Mouse (Mus musculus) kidney, postnatal 36 days (tissue): ENCODE results near the gene Sco2.
A peak's percentile ranks its signal among the peaks of the same experiment; 100 is the strongest.

Experiments used
- DNase-seq, 2 experiments: peaks; one replicate each; pipeline ENCODE4 v3.0.0; 2021 to 2022; ENCODE audit warnings: mixed read lengths in 2 of 2

Gene Sco2

GRCm38 (mm10) chr15:89373027-89373761, 452 bp downstream of the Sco2 start:
- DNase-seq = peak; percentile 90 to 93

DNA sequence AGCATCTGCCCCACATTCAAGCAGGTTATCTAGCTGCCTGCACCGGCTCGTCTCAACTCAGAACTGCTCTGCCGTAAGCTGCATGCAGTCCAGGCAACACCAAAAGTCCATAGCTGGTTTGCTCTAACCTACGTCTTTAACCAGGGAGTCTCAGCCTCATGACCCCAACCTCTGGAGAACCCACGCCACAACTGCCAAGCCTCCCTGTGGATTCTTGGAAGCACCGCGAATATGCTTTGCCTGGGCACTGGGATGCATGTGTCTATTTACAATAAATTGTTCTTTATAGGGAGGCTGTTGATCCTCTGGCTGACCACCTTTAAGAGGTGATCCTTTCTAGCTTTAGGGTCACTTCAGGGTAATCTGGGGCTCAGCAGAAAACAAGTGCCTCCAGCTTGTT, 1.1 kb downstream of the Sco2 start:
- no peak for DNase-seq

DNA sequence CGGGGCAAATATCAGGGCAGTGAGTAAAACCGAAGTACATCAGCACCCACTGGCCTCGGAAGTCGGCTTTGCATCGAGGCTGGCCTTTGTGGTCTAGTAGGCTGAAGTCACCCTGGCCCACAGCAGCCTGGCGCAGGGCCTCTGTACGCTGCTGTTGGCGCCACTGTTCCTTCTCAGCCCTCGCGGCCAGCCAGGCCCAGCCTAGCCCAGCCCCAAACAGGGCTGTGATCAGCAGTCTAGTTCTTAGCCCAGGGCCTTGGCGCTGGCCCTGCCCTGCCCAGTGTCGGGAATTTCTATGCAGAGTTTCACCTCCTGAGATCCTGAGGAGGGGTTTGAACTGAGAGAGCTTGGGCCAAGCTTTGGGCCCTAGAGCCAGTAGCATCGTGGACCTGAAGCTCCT, 1.6 kb downstream of the Sco2 start:
- no peak for DNase-seq

- DNase-seq = no peak
These were observed 8.5 kb downstream of the Sco2 start for GRCm38 (mm10) chr15:89365141-89365551.

GRCm38 (mm10) chr15:89363051-89363450, 10.6 kb downstream of the Sco2 start:
- no peak for DNase-seq

DNA sequence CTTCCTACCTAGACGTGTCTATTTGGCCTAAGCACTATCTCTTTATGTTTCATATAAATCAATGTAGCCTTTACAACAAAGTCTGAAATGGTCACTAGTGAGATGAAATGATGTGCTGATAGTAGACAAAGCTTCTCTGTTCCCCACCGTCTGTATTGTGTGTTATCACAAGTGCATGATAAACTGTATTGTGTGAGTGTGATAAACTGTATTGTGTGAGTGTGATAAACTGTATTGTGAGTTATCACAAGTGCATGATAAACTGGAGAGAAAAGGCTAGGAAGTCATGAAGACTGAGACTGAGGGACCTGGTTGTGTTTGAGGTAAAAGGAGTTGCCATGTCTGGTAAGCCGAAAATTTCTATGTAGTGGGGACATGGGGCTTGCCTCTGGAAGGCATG, 14.9 kb downstream of the Sco2 start:
- DNase-seq = no peak

GRCm38 (mm10) chr15:89356372-89356771, 17.3 kb downstream of the Sco2 start:
- DNase-seq = peak; percentile 76 to 82

DNA sequence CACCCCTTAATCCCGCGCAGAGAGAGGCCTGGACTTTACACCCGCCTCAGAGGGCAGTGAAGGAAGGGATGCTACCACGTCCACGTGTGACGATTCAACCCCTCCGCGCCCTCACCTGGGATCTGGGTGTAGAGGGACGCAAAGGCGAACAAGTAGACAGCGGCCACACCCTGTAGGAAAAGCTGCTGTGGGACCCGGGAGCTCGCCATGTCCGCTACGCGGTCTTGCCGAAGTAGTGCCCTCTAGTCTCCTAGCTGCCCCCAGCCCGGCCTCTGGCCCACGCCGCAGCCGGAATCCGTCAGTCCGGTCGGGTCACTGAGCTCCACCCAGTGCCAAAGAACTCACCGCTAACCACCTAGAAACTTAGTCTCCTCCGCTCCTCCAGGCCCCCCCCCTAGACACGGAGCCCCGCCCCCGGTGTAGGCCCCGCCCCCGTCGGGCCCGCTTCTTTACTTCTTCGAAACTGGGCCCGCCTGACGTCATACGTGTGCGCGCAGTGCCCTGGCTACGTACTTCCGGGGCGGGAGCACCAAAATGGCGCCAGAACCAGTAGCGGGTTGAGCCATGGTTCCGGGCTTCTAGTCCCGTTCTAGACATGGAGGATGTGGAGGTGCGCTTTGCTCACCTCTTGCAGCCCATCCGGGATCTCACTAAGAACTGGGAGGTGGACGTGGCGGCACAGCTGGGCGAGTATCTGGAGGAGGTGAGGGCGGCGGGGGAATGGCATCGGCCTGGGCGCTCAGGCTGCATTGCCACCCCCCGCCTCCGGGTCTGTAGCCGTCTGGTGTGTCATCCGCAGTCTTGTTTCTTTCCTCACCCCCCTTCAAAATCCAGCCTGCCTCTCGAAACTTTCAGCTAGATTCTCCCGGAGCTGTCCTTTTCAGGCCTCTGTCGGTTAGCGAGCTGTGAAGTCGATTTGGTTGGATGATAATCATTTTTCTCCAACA, 18.1 kb downstream of the Sco2 start, which contains the start of the genes Lmf2 and Ncaph2:
Gene Lmf2 (minus strand): TSS at position 419 of the 947 bp plus-strand sequence.
Gene Ncaph2 (plus strand): TSS at position 479 of the 947 bp plus-strand sequence.
- peak; percentile 96 to 99 for DNase-seq

GRCm38 (mm10) chr15:89354455-89354854, 19.2 kb downstream of the Sco2 start:
- DNase-seq = no peak

DNA sequence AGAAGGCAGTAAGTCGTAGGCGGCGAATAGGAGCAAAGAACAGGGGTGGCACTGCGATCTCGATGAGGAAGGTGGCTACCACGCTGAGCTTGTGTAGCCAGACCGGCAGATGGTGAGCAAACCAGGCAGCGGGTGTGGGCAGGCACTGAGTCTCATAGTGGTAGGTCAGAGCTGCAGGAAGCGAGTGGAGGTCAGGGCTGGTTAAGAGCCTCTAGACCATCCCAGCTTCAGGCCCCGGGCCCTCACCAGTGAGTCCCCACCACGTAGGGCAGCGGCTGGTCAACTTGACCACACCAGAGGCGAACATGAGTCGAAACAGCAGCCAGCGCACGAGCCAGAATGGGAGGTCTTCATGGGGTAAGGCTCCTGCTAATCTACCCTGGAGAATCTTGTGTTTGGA, 19.8 kb downstream of the Sco2 start:
- DNase-seq = no peak

- DNase-seq = no peak
These were observed 20.9 kb downstream of the Sco2 start for GRCm38 (mm10) chr15:89352795-89353194.

GRCm38 (mm10) chr15:89352054-89352453, 21.6 kb downstream of the Sco2 start:
- DNase-seq = no peak

DNA sequence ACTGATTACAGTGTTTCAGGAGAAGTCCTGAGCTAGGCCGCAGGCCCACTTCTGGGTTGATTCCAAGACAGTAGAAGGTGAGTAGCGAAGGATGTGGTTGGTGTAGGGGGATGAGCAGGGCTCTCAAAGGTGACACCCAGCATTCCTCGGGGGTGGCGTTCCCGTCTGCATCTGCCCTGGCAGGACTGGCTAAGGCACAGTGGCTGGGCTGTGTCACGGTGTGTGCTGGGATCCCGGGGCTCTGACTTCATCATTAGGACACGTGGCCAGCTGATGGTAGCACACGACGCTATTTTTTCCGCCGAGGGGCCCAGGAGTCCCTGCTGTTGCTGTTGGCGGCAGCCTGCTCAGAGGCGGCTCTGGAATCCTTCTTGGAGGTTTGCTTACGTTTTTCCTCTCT, 22.3 kb downstream of the Sco2 start:
- DNase-seq = no peak

DNA sequence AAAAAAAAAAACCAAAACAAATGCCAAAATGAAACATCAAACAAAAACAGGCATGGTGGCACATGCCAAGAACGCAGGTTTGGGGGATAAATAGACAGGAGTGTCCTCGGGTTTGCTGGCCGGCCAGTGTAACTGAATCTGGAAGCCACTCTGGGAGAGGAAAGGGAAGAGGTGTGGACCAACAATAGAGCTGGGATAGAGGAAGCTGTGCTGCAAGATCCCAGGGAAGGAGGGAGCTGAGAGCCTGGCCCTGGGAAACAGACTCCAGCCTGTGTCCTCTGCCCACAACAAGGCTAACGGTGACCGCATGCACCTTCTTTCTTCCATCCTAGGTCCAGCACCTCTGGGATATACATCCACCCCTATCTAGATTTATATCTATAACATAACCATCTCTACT, 23.2 kb downstream of the Sco2 start:
- peak in 1 of 2 experiments; percentile 25 for DNase-seq

DNA sequence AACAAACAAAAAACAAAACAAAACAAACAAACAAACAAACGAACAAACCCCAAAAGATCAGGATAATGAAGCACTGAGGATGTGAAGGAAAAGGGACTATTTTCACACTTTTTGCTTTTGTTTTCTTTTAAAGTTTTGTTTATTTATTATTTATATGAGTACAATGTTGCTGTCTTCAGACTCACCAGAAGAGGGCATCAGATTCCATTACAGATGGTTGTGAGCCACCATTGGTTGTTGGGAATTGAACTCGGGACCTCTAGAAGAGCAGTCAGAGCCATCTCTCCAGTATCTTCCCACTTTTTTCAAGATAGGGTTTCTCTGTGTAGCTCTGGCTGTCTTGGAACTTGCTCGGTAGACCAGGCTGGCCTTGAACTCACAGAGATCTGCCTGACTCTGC, 30.3 kb downstream of the Sco2 start:
- peak in 1 of 2 experiments; percentile 26 for DNase-seq

- no peak for DNase-seq
These were observed 32.0 kb downstream of the Sco2 start for GRCm38 (mm10) chr15:89341678-89342077.

GRCm38 (mm10) chr15:89340136-89340535, 33.5 kb downstream of the Sco2 start:
- DNase-seq = no peak

- DNase-seq = no peak
These were observed 34.0 kb downstream of the Sco2 start for GRCm38 (mm10) chr15:89339696-89340095.

- DNase-seq = peak in 1 of 2 experiments; percentile 48
These were observed 37.2 kb downstream of the Sco2 start for GRCm38 (mm10) chr15:89336422-89336821.

DNA sequence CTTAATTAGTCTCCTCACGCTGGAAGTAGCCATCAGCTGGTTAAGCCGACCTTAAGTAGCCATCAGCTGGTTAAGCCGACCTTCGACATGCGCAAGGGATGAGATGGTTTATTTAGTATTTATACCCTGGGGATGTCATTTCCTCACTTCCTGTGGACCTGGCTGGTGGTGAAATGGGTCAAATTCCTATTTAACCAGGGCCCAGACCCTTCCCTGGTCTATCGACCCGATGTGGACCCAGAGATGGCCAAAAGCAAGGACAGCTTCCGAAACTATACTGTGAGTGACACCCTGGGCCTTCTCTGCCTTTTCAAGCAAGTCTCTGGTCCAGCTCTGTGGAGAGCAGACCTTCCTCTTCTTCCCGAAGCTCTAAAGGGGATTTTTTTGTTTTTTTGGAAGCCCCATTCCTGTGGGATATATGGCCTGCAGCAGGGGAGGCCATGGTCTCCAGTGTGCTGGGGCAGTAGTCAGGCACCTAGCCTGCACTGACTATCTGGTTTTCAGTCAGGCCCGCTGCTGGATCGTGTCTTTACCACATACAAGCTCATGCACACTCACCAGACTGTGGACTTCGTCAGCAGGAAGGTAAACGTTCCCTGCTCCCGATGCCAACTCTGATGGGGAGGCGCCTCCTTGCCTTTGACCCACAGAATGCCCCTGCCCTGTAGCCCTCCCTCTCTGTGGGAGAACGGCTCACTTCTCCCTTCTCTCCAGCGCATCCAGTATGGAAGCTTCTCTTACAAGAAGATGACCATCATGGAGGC, 38.7 kb downstream of the Sco2 start:
- peak; percentile 42 to 59 for DNase-seq

GRCm38 (mm10) chr15:89334271-89334670, 39.4 kb downstream of the Sco2 start, which contains the start of gene Miox:
TSS of gene Miox (plus strand) at chr15:89334398.
- peak; percentile 80 to 91 for DNase-seq

DNA sequence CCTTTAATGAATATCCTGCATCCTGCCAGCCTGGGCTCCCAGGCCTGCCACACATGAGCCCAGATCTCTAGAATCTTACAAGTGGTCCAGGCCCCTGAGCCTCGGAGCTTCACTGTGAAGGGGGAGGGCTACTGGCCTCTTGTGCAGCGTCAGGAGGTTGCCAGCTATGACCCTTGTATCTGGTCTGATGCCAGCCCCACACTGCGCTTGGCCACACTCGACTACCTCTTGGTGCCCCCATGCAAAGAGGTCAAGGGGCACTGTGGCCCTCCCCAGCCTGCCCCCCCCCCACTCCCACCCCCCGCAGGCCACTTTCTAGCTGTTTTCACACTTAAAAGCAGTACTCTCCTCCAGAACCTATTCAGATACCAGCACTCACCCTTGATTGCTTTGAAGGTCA, 47.2 kb downstream of the Sco2 start:
- DNase-seq = peak; percentile 84 to 87

DNA sequence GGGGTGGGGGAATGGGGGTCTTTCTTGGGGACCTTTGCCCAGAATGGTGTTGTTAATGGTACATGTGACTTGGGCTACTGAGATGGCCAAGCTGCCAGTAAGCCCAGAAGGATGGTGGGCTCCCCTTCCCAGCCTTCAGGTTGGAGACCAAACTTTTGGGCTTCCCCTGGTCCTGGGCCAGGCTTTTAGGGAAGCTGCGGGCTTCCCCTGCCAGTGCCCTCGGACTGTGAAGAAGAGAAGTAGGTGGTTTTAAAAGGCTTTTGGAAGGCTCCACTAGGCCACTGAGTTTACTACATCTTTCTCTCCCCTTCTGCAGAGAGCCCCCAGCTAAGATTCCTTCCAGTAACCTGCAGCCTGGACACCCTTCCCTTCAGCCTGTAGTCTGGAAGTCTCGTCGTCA, 50.0 kb downstream of the Sco2 start:
- no peak for DNase-seq
